Mouse (Mus musculus) hindbrain, embryonic 12.5 days (tissue): ENCODE measurements at regions not wholly inside any gene's neighbourhood (a gene's known extent, or its start where the extent isn't known, plus 50 kb on each side); places are given as distances from the start of the nearest gene placed in this dataset.
A peak's percentile ranks its signal among the peaks of the same experiment; 100 is the strongest.

Experiments used
- ATAC-seq: fragments of 200-750 bp; cut with Nextera tagmentation; 2 replicates; pipeline ENCODE4 v1.8.0; 2017; ENCODE audit warnings: moderate TSS enrichment; ENCODE audit not compliant: low FRiP score
- H3K27ac ChIP-seq: fragments of 300-500 bp; sonication (generic); 2 replicates; pipeline ENCODE4 v1.5.1; 2016; ENCODE audit warnings: mild to moderate bottlenecking
- H3K27me3 ChIP-seq: fragments of 300-500 bp; sonication (generic); 2 replicates; pipeline ENCODE4 v1.6.1; 2016; ENCODE audit warnings: mild to moderate bottlenecking
- H3K36me3 ChIP-seq: fragments of 300-500 bp; sonication (generic); 2 replicates; pipeline ENCODE4 v1.6.1; 2016; ENCODE audit warnings: mild to moderate bottlenecking
- H3K4me1 ChIP-seq: fragments of 300-500 bp; sonication (generic); 2 replicates; pipeline ENCODE4 v1.6.1; 2016
- H3K4me2 ChIP-seq: fragments of 300-500 bp; sonication (generic); replicated peaks from 2 replicates; pipeline ENCODE4 v1.6.1; 2016; ENCODE audit warnings: mild to moderate bottlenecking
- H3K4me3 ChIP-seq: fragments of 300-500 bp; sonication (generic); 2 replicates; pipeline ENCODE4 v1.5.1; 2016; ENCODE audit warnings: mild to moderate bottlenecking
- H3K9ac ChIP-seq: fragments of 300-500 bp; sonication (generic); 2 replicates; pipeline ENCODE4 v1.6.1; 2016; ENCODE audit warnings: mild to moderate bottlenecking, moderate library complexity
- H3K9me3 ChIP-seq: fragments of 300-500 bp; sonication (generic); replicated peaks from 2 replicates; pipeline ENCODE4 v1.6.1; 2016; ENCODE audit warnings: mild to moderate bottlenecking
- WGBS: fragments of 180-500 bp; shearing (Covaris S2); methylation state at CpG from one replicate; pipeline ENCODE4 v1.1.7; 2016; 5-methylcytosine and 5-hydroxymethylcytosine counted together

GRCm38 (mm10) chr13:88144591-88144990, 676.7 kb upstream of the Edil3 start:
- Histone ChIP-seq H3K4me2 (no peak overlapping the region), H3K27ac (no peak overlapping the region), H3K4me1 (no peaks in the 10 kb centered on the region), H3K36me3 (no peaks in the 10 kb centered on the region), H3K4me3 (no peak overlapping the region), H3K9ac (no peak overlapping the region), H3K9me3 (no peaks in the 10 kb centered on the region), H3K27me3 (no peaks in the 10 kb centered on the region)
- WGBS, result 47% methylated on average over 1 of the region's 1 CpGs
- peak; percentile 84 for ATAC-seq

DNA sequence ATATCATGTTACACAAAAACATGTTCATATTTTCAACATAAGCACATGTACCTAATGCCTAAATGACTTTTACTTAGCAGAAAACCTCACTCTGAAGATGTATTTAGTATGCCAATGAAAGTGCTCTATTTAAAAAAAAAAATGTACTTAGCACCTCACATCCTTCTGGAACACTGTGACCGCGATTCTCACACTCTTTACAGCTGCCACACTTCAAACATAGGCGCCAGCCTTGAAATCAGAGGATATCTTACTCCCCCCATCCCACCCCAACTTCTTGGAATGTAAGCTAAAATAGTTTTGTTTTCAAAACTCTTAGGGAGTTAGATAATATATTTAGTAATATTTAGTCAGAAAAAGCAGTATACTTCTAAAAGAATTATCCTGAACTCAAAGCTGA, 634.7 kb upstream of the Edil3 start:
- WGBS, result 85% methylated on average over 3 of the region's 3 CpGs
- no peaks in the 10 kb centered on the region for H3K27me3 ChIP-seq
- no peaks in the 10 kb centered on the region for H3K9me3 ChIP-seq
- H3K4me1 ChIP-seq, result no peaks in the 10 kb centered on the region
- ATAC-seq, result no peak
- H3K4me2 ChIP-seq, result no peak overlapping the region
- H3K27ac ChIP-seq, result no peak overlapping the region
- H3K4me3 ChIP-seq, result no peak overlapping the region
- H3K9ac ChIP-seq, result no peak overlapping the region
- H3K36me3 ChIP-seq, result no peaks in the 10 kb centered on the region

- Histone ChIP-seq H3K36me3 (no peaks in the 10 kb centered on the region), H3K9me3 (no peaks in the 10 kb centered on the region), H3K27me3 (no peaks in the 10 kb centered on the region), H3K9ac (no peak overlapping the region), H3K4me2 (no peak overlapping the region), H3K4me3 (no peak overlapping the region), H3K4me1 (no peaks in the 10 kb centered on the region), H3K27ac (no peak overlapping the region)
- ATAC-seq, result no peak
Measured at GRCm38 (mm10) chr13:88201717-88202323, 619.5 kb upstream of the Edil3 start.

GRCm38 (mm10) chr13:88240448-88240847, 580.8 kb upstream of the Edil3 start:
- no peak overlapping the region for H3K27ac ChIP-seq
- no peaks in the 10 kb centered on the region for H3K27me3 ChIP-seq
- no peak overlapping the region for H3K4me3 ChIP-seq
- no peak overlapping the region for H3K4me2 ChIP-seq
- no peaks in the 10 kb centered on the region for H3K9me3 ChIP-seq
- H3K36me3 ChIP-seq, result no peaks in the 10 kb centered on the region
- H3K9ac ChIP-seq, result no peak overlapping the region
- H3K4me1 ChIP-seq, result no peaks in the 10 kb centered on the region
- no peak for ATAC-seq
